Mouse (Mus musculus): Measurements from ENCODE around the gene Disp1.

Gene Disp1

DNA sequence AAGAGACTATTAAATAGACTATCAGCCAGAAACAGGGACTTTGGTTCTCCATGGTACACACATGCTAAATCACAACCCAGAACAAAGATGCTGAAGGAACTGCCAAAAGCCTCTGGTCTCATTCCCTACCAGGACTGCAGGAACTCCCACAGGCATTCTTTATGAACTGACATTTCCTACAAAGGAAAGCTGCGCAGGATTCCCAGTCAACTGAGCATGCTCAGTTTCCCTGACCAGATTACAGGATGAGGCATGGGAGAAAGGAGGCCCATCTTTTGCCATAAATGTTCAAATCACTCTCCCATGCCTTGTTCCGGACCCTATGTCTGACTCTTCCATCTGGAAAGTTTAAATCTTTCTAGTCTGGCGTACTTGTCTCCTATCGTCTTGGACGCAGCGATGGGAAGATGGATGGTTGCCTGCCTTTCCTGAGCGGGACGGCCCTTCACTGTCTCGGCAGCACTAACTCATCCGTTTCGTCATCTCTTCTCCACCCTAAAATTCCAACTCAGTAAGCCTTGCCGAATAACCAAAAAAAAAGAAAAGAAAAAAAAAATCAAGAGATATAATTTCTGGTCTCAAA, 100.9 kb downstream of the Disp1 start:
- no peak for DNase-seq

DNA sequence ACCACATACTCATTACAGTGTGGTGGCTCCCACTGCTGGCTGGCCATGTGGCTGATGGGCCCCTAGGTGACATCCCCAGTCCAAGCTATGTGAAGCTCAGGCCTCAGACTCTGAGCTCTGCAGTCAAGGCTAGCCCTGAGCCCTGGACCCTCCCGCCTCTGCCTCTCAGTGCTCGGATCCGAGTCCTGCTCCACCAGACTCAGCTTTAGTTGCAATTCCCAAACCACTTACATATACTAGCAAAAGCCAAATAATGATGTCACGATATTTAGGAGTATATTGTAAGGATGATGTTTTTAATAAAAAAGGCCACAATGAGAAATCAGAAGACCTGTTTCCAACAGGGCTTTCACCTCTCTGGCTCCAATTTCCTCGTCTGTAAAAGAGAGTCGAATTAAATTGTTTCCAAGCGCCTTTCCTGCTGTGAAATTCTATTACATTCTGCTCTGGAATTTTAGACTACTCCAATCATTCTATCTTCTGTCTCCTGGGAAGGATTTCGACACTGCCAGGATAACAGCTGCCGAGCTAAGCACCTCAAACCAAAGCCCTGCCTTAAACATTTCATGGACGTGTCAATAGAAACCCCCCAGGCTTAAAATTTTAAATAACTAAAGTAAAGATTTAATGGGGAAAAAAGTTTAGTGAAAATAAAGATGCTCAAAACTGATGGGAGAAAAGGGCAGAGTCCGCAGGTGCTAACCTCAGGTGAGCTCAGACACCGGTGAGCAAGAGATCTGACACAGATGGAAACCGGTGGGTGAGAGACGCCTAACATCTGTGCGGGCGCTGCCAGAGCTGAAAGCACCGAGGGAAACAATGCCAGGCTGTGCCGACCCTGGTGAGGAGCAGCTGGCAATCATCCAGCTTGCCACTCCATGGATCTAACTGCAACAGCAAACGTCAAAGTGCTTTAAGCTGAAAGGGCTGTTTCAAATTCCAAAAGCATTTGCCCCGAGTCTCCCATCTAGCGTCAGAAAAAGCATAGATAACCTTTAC, 103.2 kb downstream of the Disp1 start:
- DNase-seq = no peak

GRCm38 (mm10) chr1:183116946-183117826, 104.1 kb downstream of the Disp1 start:
- no peak for DNase-seq

- no peak for DNase-seq
These were observed 104.9 kb downstream of the Disp1 start for GRCm38 (mm10) chr1:183116441-183116840.

GRCm38 (mm10) chr1:183115076-183115475, 106.2 kb downstream of the Disp1 start:
- no peak for DNase-seq

DNA sequence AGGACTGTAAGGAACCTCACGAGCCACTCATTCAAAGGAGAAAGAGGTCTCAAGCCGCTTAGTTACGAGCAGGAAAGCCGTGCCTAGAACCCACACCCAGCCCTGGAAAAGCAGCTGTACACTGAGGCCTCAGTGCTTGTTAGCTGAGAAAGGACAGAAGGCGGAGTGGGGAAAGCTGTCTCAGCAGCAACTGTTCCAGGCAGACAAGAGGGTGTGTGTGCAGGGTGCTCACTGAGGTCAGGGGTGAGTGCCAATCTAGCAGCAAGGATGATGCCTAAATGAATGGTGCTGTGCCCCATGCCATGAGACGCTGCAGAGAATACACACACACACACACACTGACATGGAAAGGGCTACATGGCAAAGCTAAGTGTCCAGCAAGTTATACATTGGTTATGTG, 106.8 kb downstream of the Disp1 start:
- no peak for DNase-seq

- no peak for DNase-seq
These were observed 107.8 kb downstream of the Disp1 start for GRCm38 (mm10) chr1:183113546-183113945.

DNA sequence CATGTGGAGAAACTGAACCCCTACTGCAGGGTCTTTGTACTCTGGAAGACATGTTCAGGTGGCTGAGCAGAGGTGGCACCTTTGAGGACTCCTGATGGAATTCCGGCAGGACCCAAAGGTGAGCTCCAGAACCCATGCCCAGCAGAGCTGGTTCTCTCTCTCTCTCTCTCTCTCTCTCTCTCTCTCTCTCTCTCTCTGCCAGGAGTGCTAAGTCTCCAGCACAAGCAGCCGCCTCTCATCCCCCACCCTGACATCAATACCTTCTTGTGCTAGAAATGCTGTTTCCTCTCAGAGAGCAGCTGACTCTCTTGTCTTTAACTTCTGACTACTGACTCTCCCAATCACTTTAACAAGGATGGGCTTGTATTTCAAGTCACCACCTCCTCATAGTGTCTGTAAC, 113.8 kb downstream of the Disp1 start:
- peak in 1 of 2 experiments; percentile 54 for DNase-seq

GRCm38 (mm10) chr1:183104696-183105095, 116.6 kb downstream of the Disp1 start:
- DNase-seq = no peak

DNA sequence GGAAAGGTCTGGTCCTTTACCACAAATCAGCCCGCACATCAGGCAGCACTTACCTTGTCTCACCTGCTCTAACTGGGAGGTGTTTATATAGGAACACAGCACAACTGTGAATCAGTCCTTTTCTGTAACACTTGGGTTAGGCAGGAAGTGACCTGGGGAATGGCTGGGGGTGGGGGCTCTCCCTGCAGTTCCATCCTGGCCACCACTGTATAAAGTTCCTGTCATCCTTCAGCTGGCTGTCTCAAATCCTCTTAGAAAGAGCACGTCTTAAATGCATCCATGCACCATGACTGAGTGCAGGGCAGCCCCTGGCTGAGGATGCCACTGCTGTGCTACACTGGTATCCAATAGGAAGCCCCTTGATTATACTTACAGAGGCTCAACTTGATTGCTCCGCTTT, 118.5 kb downstream of the Disp1 start:
- no peak for DNase-seq

DNA sequence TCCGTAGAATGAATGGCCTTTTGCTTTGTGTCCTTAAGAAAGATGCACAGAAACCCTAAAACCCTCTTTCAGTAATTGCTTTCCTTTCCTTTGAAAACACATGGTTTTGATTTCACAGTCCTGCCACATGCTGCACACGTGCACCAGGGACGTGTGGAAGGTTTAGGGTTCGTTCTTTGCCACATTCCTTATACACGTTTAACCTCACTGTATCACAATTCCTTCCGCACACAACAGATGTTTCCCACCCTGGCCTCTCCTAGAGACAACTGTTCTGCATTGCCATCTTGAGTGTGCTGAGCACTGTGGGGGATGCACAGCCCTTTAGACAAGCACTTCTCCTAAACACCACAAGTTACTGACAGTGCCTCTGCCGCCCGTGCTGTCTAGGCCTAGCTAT, 119.2 kb downstream of the Disp1 start:
- no peak for DNase-seq

- no peak for DNase-seq
These were observed 120.0 kb downstream of the Disp1 start for GRCm38 (mm10) chr1:183101371-183101770.

- no peak for DNase-seq
These were observed 121.1 kb downstream of the Disp1 start for GRCm38 (mm10) chr1:183100245-183100644.

DNA sequence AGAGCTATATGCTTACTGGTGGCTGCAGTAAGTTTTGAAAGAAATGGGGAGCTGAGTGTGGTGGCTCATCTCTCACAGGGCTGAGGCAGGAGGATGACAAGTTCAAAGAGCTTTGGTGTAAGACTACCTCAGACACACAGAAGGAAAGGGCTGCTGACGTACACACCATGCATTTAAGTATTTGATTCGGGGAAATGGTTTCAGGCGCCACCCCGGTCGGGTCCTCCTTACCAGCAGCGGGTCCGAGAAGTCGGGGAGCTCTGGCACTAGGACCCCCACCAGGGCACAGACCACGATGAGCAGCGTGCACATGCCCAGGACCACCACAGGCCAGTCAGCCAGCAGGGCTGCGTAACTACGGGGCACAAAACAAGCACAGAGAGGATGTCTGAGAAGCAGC, 121.6 kb downstream of the Disp1 start:
- no peak for DNase-seq

DNA sequence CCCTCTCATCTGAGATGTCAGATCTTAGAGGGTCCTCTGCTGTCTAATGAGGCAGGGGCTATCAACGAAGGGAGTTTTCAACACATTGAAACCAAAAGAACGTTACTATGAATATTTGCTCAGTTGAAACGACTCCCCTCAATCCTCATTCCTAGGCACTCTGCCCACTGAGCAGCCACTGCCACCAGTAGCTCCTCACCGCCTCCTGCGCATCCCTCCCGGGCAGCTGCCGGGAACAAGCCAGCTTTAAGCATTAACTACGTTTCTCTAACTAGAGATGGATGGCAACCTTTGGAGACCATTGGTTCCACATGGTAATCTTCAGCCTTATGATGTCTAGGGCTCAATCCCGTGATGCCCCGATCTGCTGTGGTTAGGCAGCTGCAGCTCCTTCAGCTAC, 123.7 kb downstream of the Disp1 start:
- DNase-seq = no peak

DNA sequence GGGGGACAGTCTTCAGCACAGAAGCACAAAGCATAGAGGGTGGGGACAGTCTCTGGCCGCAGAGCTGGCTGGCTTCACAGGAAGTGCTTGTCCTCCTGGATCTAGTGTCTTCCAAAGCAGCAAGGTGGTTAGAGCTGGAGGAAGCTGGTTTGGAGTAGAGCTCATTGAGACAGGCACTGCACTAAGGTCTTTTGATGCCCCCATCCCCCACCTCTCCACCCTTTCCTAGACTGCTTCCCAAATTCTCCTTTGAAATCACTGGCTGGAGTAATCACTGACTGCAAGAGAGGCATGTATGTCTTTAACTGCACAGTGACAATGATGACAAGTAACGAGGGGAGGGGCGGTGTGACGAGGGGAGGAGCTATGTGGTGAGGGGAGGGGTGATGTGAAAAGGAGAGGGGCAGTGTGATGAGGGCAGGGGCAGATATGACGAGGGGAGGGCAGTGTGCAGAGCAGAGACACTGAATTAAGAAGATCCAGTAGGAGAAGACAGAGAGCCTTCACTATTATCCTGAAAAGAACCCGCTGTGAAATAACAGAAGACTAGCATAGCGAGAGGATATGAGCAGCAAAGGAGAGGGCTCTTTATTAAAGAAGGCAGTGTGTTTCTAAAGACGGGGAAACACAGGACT, 125.8 kb downstream of the Disp1 start:
- no peak for DNase-seq

GRCm38 (mm10) chr1:183092296-183092695, 129.0 kb downstream of the Disp1 start:
- DNase-seq = no peak

- DNase-seq = no peak
These were observed 130.1 kb downstream of the Disp1 start for GRCm38 (mm10) chr1:183091203-183091602.

DNA sequence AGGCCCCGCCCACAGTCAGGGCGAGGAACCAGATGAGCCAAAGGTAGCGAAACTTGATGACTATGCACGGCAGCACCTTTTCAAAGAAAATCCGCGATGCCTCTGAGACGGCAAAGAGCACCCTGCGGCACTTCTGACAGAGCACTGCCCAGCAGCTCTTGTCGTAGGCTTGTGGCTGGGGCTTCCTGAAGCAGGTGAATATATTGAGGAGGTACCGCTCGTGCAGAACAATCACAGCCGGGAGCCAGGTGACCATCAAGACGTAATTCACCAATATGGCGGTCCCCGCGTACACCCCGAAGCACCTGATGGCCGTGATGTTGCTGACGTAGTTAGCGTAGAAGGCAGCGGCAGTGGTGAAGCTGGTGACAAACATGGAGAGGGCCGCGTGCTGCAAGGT, 132.7 kb downstream of the Disp1 start:
- no peak for DNase-seq

DNA sequence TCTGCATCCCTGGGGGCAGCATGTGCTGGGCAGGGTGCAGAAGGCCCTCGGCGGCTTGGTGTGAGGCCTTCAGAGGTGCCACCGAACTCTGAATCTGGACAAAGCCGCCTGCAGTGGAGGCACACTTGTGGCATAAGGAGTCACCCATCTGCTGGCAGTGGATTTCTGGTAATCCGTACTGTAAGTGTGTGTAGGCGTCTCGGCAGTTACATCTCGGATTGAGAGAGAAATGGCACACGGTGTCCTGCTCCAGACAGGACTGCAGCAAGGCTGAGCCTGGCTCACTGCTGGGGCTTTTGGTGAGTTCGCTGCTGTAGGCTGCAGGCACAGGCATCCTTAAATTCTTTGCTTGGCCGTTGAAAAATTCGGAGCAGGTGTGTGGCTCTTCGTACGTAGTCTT, 134.5 kb downstream of the Disp1 start:
- no peak for DNase-seq

GRCm38 (mm10) chr1:183084085-183085050, 137.0 kb downstream of the Disp1 start:
- DNase-seq = no peak
